Mouse (Mus musculus): ENCODE measurements around the gene Nup43. TPM values are rescaled to one million over a fixed set of nuclear protein-coding genes. Genes with fewer than 3 reads are reported as not detected.
A peak's percentile ranks its signal among the peaks of the same experiment; 100 is the strongest.

Nup43 gene
- polyA plus RNA-seq, 1 experiment from 2014 or later = 28.7 TPM

DNA sequence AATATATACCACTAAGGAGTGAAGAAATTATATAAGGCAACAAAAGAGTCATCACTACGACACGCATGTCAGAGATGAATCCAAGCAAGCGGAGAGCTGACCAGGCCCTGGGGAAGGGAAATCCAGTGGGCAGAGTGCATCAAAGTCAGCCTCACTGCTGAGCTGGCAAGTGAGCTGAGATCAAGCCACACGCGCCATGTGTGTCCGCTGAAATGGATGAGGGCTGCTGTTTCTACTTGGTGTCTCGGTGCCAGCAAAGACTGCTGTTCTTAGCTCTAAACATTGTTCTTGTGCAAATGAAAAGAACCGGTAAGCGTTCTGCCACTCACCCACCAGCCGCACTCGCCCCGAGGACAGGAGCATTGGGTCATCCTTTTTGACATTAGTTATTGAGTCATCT, 26.9 kb upstream of the Nup43 start:
- H3K27me3 ChIP-seq (ENCODE audit: control insufficient read depth, insufficient read depth, low read length) = no peaks in the 10 kb centered on the region
- no peak for DNase-seq (ENCODE audit: low spot score)
- H3K4me1 ChIP-seq (replicated peaks; ENCODE audit: control insufficient read depth, insufficient read depth, low read length) = no peaks in the 10 kb centered on the region
- H3K9me3 ChIP-seq (ENCODE audit: control insufficient read depth, low read length) = no peaks in the 10 kb centered on the region
- H3K9ac ChIP-seq = no peak overlapping the region
- no peak overlapping the region for H3K4me2 ChIP-seq (replicated peaks)
- peaks cover 73% of the 10 kb centered on the region for H3K36me3 ChIP-seq (replicated peaks; ENCODE audit: control insufficient read depth, insufficient read depth)
- 96% methylated on average over 12 of the region's 12 CpGs for WGBS
- H3K27ac ChIP-seq = no peak overlapping the region
- H3K4me3 ChIP-seq (replicated peaks; ENCODE audit: low read length) = no peak overlapping the region
- ATAC-seq (ENCODE audit: low FRiP score) = no peak

GRCm38 (mm10) chr10:7645911-7646310, 21.4 kb upstream of the Nup43 start:
- WGBS = 81% methylated on average over 2 of the region's 2 CpGs
- no peak overlapping the region for H3K27ac ChIP-seq
- H3K36me3 ChIP-seq (replicated peaks; ENCODE audit: control insufficient read depth, insufficient read depth) = peaks cover 59% of the 10 kb centered on the region
- no peaks in the 10 kb centered on the region for H3K4me1 ChIP-seq (replicated peaks; ENCODE audit: control insufficient read depth, insufficient read depth, low read length)
- no peak for DNase-seq (ENCODE audit: low spot score)
- no peak for ATAC-seq (ENCODE audit: low FRiP score)
- H3K4me2 ChIP-seq (replicated peaks) = no peak overlapping the region
- H3K27me3 ChIP-seq (ENCODE audit: control insufficient read depth, insufficient read depth, low read length) = no peaks in the 10 kb centered on the region
- H3K9ac ChIP-seq = no peak overlapping the region
- no peaks in the 10 kb centered on the region for H3K9me3 ChIP-seq (ENCODE audit: control insufficient read depth, low read length)
- no peak overlapping the region for H3K4me3 ChIP-seq (replicated peaks; ENCODE audit: low read length)

GRCm38 (mm10) chr10:7649059-7649458, 18.2 kb upstream of the Nup43 start:
- ATAC-seq (ENCODE audit: low FRiP score) (no peak), DNase-seq (ENCODE audit: low spot score) (no peak)
- H3K4me1 ChIP-seq (replicated peaks; ENCODE audit: control insufficient read depth, insufficient read depth, low read length) = no peaks in the 10 kb centered on the region
- 83% methylated on average over 4 of the region's 4 CpGs for WGBS
- no peaks in the 10 kb centered on the region for H3K27me3 ChIP-seq (ENCODE audit: control insufficient read depth, insufficient read depth, low read length)
- H3K4me3 ChIP-seq (replicated peaks; ENCODE audit: low read length) = no peak overlapping the region
- no peak overlapping the region for H3K4me2 ChIP-seq (replicated peaks)
- no peak overlapping the region for H3K9ac ChIP-seq
- peaks cover 33% of the 10 kb centered on the region for H3K36me3 ChIP-seq (replicated peaks; ENCODE audit: control insufficient read depth, insufficient read depth)
- H3K9me3 ChIP-seq (ENCODE audit: control insufficient read depth, low read length) = no peaks in the 10 kb centered on the region
- H3K27ac ChIP-seq = no peak overlapping the region

- ATAC-seq (ENCODE audit: low FRiP score) (no peak), DNase-seq (ENCODE audit: low spot score) (no peak)
- Histone ChIP-seq H3K36me3 (replicated peaks; ENCODE audit: control insufficient read depth, insufficient read depth) (peaks cover 25% of the 10 kb centered on the region), H3K4me1 (replicated peaks; ENCODE audit: control insufficient read depth, insufficient read depth, low read length) (no peaks in the 10 kb centered on the region), H3K9ac (no peak overlapping the region), H3K27ac (no peak overlapping the region), H3K4me3 (replicated peaks; ENCODE audit: low read length) (no peak overlapping the region), H3K27me3 (ENCODE audit: control insufficient read depth, insufficient read depth, low read length) (no peaks in the 10 kb centered on the region), H3K9me3 (ENCODE audit: control insufficient read depth, low read length) (no peaks in the 10 kb centered on the region), H3K4me2 (replicated peaks) (no peak overlapping the region)
- 95% methylated on average over 2 of the region's 2 CpGs for WGBS
Observed at GRCm38 (mm10) chr10:7651057-7651456, 16.2 kb upstream of the Nup43 start.

DNA sequence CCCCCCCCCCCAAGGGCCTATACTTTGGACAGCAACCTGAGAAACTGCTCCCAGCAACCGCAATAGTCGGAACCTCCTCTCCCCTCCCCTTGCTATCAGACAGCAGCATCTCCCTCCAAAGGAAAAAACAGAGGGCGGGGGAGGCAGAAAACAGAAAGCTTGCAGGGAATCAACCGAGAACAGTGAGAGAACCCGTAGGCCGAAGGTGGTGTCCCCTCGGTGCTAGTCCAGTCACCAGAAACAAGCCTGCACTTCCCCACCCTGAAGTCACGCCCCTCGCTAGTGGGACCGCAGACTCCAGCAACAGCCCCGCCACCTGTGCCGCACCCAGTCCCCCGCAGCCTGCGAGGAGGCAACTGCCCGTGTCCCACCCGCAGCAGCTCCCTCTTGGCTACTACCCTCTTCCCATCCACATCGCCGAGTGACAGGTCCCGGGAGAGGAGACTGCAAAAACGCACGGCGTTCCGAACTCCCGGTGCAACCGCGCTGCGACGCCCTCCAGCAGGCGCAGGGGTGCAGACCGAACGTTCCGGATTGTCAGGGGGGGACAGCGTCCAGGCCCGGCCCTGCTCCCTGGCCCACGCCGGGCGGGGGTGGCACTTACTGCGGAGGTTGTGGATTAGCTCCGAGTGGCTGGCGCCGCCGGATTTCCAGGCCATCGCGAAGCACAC, 4.7 kb upstream of the Nup43 start:
- peak; percentile 77 for ATAC-seq (ENCODE audit: low FRiP score)
- Histone ChIP-seq H3K4me3 (replicated peaks; ENCODE audit: low read length) (peak overlapping the region; percentile 65), H3K27me3 (ENCODE audit: control insufficient read depth, insufficient read depth, low read length) (no peaks in the 10 kb centered on the region), H3K4me1 (replicated peaks; ENCODE audit: control insufficient read depth, insufficient read depth, low read length) (peaks cover 8% of the 10 kb centered on the region), H3K4me2 (replicated peaks) (peak overlapping the region; percentile 70), H3K36me3 (replicated peaks; ENCODE audit: control insufficient read depth, insufficient read depth) (no peaks in the 10 kb centered on the region), H3K9ac (peak overlapping the region; percentile 92), H3K9me3 (ENCODE audit: control insufficient read depth, low read length) (no peaks in the 10 kb centered on the region), H3K27ac (peak overlapping the region; percentile 97)
- under 1% methylated on average over 44 of the region's 44 CpGs for WGBS
- peak; percentile 61 for DNase-seq (ENCODE audit: low spot score)

DNA sequence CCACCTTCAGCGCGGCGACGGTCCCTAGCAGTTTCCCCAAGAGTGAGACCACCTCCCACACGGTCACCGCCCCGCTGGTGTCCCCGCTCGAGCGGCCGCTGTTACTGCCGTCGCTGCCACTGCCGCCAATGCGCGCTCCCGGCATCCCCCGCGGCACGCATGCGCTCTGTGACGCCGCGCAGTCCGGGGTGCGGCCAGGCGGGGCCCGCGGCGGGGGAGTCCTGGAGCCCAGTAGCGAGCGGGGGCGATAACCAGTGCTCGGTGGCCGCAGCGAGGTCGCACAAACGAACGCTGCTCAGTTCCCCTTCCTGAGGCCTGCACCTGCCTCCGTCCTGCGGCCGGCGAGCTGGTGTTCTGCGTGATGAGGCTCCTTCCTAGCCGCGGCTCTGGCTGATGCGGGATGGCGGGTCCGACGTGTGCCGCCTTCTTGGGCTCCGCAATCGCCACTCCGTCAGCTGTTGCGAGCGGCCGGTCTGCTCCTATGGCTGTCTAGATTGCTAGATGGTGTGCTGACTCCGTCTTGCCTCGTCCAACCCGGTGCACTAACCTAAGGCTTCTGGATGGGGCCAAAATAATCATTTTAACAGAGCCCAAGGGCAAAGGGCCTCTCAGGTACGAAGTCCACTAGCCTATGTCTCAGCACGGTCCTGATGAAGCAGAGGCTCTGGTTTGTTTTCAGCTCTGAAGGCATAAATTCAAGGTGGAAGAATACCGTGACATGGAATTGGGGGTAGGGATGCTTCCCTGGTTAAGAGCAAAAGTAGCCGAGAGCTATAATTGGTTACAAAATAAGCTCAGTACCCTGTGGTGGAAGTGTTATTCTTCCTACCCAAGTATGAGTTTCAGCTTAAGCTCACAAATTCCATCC, 3.9 kb upstream of the Nup43 start:
- Histone ChIP-seq H3K4me1 (replicated peaks; ENCODE audit: control insufficient read depth, insufficient read depth, low read length) (peaks cover 15% of the 10 kb centered on the region), H3K27ac (peak overlapping the region; percentile 97), H3K9ac (peak overlapping the region; percentile 92), H3K4me2 (replicated peaks) (peak overlapping the region; percentile 70), H3K4me3 (replicated peaks; ENCODE audit: low read length) (peak overlapping the region; percentile 65), H3K36me3 (replicated peaks; ENCODE audit: control insufficient read depth, insufficient read depth) (no peaks in the 10 kb centered on the region), H3K27me3 (ENCODE audit: control insufficient read depth, insufficient read depth, low read length) (no peaks in the 10 kb centered on the region), H3K9me3 (ENCODE audit: control insufficient read depth, low read length) (no peaks in the 10 kb centered on the region)
- WGBS = 1% methylated on average over 64 of the region's 64 CpGs
- ATAC-seq (ENCODE audit: low FRiP score) (peak; percentile 94), DNase-seq (ENCODE audit: low spot score) (peak; percentile 92)

- H3K4me1 ChIP-seq (replicated peaks; ENCODE audit: control insufficient read depth, insufficient read depth, low read length) = peaks cover 15% of the 10 kb centered on the region
- ATAC-seq (ENCODE audit: low FRiP score) (no peak), DNase-seq (ENCODE audit: low spot score) (no peak)
- peak overlapping the region; percentile 70 for H3K4me2 ChIP-seq (replicated peaks)
- H3K9me3 ChIP-seq (ENCODE audit: control insufficient read depth, low read length) = no peaks in the 10 kb centered on the region
- H3K9ac ChIP-seq = peak overlapping the region; percentile 92
- H3K27ac ChIP-seq = peak overlapping the region; percentile 97
- no peaks in the 10 kb centered on the region for H3K27me3 ChIP-seq (ENCODE audit: control insufficient read depth, insufficient read depth, low read length)
- H3K36me3 ChIP-seq (replicated peaks; ENCODE audit: control insufficient read depth, insufficient read depth) = no peaks in the 10 kb centered on the region
- peak overlapping the region; percentile 65 for H3K4me3 ChIP-seq (replicated peaks; ENCODE audit: low read length)
- WGBS = 77% methylated on average over 6 of the region's 6 CpGs
Observed at GRCm38 (mm10) chr10:7664027-7664526, 3.2 kb upstream of the Nup43 start.

DNA sequence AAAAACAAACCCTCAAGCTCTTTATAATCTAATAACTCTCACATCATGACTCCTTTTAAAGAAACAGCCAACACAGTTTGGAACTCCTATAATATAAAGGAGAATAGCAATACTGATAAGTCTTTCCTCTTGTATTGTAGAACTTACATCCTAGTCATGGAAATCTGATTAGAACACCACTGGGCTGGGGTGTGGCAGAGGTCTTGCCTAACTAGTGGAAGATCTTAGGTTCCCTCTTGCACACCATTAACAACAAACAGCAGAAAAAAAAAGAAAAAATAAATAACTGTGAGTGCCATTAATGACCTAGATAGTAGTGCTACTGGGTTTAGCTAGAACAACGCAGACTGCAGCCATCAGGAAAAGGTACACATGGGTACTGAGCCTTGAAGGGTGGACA, 2.4 kb upstream of the Nup43 start:
- Histone ChIP-seq H3K4me1 (replicated peaks; ENCODE audit: control insufficient read depth, insufficient read depth, low read length) (peaks cover 15% of the 10 kb centered on the region), H3K4me2 (replicated peaks) (no peak overlapping the region), H3K27ac (no peak overlapping the region), H3K36me3 (replicated peaks; ENCODE audit: control insufficient read depth, insufficient read depth) (peaks cover 2% of the 10 kb centered on the region), H3K9ac (no peak overlapping the region), H3K27me3 (ENCODE audit: control insufficient read depth, insufficient read depth, low read length) (no peaks in the 10 kb centered on the region), H3K9me3 (ENCODE audit: control insufficient read depth, low read length) (no peaks in the 10 kb centered on the region), H3K4me3 (replicated peaks; ENCODE audit: low read length) (no peak overlapping the region)
- ATAC-seq (ENCODE audit: low FRiP score) = no peak
- no peak for DNase-seq (ENCODE audit: low spot score)
- WGBS = 91% methylated on average over 1 of the region's 1 CpGs

DNA sequence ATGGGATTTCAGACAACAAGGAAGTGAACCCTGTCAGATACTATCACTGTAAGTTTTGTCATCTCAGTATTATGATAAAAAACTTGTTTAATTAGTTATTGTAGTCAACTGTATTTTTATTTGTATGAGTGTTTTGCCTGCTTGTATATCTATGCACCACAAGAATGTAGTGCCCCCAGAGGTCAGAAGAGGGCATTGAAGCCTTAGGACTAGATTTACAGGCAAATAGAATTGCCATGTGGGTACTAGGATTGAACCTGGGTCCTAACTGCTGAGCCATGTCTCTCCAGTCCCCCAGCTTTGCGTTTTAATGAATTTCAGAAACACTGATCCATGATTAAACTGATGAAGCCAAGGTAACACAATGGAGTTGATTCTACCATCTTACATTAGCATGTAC, 6.4 kb downstream of the Nup43 start:
- Histone ChIP-seq H3K4me2 (replicated peaks) (no peak overlapping the region), H3K4me1 (replicated peaks; ENCODE audit: control insufficient read depth, insufficient read depth, low read length) (no peaks in the 10 kb centered on the region; the same call in 1 of the 2 replicates), H3K27me3 (ENCODE audit: control insufficient read depth, insufficient read depth, low read length) (no peaks in the 10 kb centered on the region), H3K4me3 (replicated peaks; ENCODE audit: low read length) (no peak overlapping the region), H3K9ac (no peak overlapping the region), H3K27ac (no peak overlapping the region), H3K36me3 (replicated peaks; ENCODE audit: control insufficient read depth, insufficient read depth) (peaks cover 66% of the 10 kb centered on the region), H3K9me3 (ENCODE audit: control insufficient read depth, low read length) (no peaks in the 10 kb centered on the region)
- WGBS = 65% methylated on average over 1 of the region's 1 CpGs
- peak; percentile 28; the same call in 1 of the 2 replicates for ATAC-seq (ENCODE audit: low FRiP score)
- no peak for DNase-seq (ENCODE audit: low spot score)

Data from hindbrain, embryonic 14.5 days (tissue).